Mouse (Mus musculus): ENCODE results near the gene Tnfsfm13.

The Tnfsfm13 gene

GRCm38 (mm10) chr11:69653399-69653798, 42.5 kb downstream of the Tnfsfm13 start:
- DNase-seq = no peak

DNA sequence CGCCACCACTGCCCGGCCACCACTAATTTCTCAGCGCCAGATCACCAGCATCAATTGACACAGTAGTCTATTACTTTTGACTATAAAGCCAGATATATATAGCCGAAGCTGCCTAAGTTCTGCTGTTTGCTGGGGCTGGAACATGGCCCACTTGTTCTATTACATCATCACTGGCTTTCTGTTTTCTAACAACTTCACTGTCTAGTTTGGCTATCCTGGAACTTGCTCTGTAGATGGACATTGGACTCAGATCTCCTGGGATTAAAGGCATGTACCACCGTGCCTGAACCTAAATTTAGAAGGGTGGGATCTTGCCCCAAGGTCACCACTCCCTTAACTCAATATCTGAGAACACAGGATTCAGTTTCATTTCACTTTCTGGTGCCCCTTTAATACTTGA, 50.0 kb downstream of the Tnfsfm13 start:
- DNase-seq = no peak

GRCm38 (mm10) chr11:69635471-69635870, 60.4 kb downstream of the Tnfsfm13 start:
- DNase-seq = no peak

- DNase-seq = no peak
Observed at GRCm38 (mm10) chr11:69633128-69633866, 62.6 kb downstream of the Tnfsfm13 start.
